Mouse (Mus musculus) MN1 (cell line): ENCODE measurements around the gene Mxra7.
A peak's percentile ranks its signal among the peaks of the same experiment; 100 is the strongest.

Source experiments
- DNase-seq: peaks from one replicate; pipeline ENCODE4 v3.0.0-alpha.2; 2016; ENCODE audit warnings: low spot score

Mxra7 gene

GRCm38 (mm10) chr11:116816769-116817168, 11.1 kb downstream of the Mxra7 start:
- DNase-seq = no peak

- DNase-seq = no peak
Observed at GRCm38 (mm10) chr11:116814884-116815415, 12.9 kb downstream of the Mxra7 start.

GRCm38 (mm10) chr11:116814076-116814883, 13.6 kb downstream of the Mxra7 start:
- DNase-seq = peak; percentile 93

GRCm38 (mm10) chr11:116813610-116814009, 14.2 kb downstream of the Mxra7 start:
- DNase-seq = no peak

GRCm38 (mm10) chr11:116812793-116813529, 14.9 kb downstream of the Mxra7 start:
- DNase-seq = peak; percentile 86

- DNase-seq = peak; percentile 75
Observed at GRCm38 (mm10) chr11:116810983-116811901, 16.6 kb downstream of the Mxra7 start.

- no peak for DNase-seq
Observed at GRCm38 (mm10) chr11:116810528-116810927, 17.3 kb downstream of the Mxra7 start.

GRCm38 (mm10) chr11:116809520-116809919, 18.3 kb downstream of the Mxra7 start:
- no peak for DNase-seq

- no peak for DNase-seq
Observed at GRCm38 (mm10) chr11:116808811-116809395, 18.9 kb downstream of the Mxra7 start.

GRCm38 (mm10) chr11:116807938-116808606, 19.8 kb downstream of the Mxra7 start:
- peak; percentile 84 for DNase-seq

- no peak for DNase-seq
Observed at GRCm38 (mm10) chr11:116807526-116807925, 20.3 kb downstream of the Mxra7 start.

GRCm38 (mm10) chr11:116807116-116807515, 20.7 kb downstream of the Mxra7 start:
- DNase-seq = peak; percentile 56

- peak; percentile 47 for DNase-seq
Observed at GRCm38 (mm10) chr11:116806136-116807071, 21.4 kb downstream of the Mxra7 start.

GRCm38 (mm10) chr11:116802709-116803108, 25.1 kb downstream of the Mxra7 start:
- no peak for DNase-seq

GRCm38 (mm10) chr11:116801106-116801505, 26.7 kb downstream of the Mxra7 start:
- no peak for DNase-seq

- DNase-seq = no peak
Observed at GRCm38 (mm10) chr11:116799364-116799763, 28.5 kb downstream of the Mxra7 start.

GRCm38 (mm10) chr11:116784221-116784620, 43.6 kb downstream of the Mxra7 start:
- no peak for DNase-seq

- DNase-seq = no peak
Observed at GRCm38 (mm10) chr11:116782737-116783145, 45.1 kb downstream of the Mxra7 start.

GRCm38 (mm10) chr11:116775407-116775806, 52.4 kb downstream of the Mxra7 start, which contains the start of gene St6galnac1:
Gene St6galnac1 (minus strand): TSS chr11:116775507.
- DNase-seq = no peak

- no peak for DNase-seq
Observed at GRCm38 (mm10) chr11:116773205-116773604, 54.6 kb downstream of the Mxra7 start.
